Mouse (Mus musculus) kidney, postnatal 25 days (tissue): ENCODE measurements at regions not wholly inside any gene's neighbourhood (a gene's known extent, or its start where the extent isn't known, plus 50 kb on each side); places are given as distances from the start of the nearest gene placed in this dataset.

ENCODE experiments used
- DNase-seq, 2 experiments: peaks; one replicate each; pipeline ENCODE4 v3.0.0; 2021; ENCODE audit warnings: mixed read lengths in 2 of 2

DNA sequence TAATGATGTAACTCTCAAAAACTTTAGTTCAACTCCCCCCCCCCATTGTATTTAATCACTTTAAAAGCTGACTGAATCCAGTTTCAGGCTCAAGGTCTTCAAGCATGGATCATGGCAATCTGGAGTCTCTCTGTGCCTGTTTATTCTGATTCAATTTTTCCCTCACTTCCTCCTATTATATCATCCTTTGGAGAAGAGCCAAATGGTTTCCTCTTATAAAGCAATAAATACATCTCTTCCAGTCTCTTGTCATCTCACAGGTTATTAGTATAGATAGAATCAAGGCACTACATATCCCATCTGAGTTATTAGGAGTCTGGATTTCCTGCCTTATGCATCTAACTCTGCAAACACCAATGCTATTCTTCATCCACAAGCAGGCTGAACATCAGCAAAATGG, 530.2 kb upstream of the Pdcd1 start:
- no peak for DNase-seq

DNA sequence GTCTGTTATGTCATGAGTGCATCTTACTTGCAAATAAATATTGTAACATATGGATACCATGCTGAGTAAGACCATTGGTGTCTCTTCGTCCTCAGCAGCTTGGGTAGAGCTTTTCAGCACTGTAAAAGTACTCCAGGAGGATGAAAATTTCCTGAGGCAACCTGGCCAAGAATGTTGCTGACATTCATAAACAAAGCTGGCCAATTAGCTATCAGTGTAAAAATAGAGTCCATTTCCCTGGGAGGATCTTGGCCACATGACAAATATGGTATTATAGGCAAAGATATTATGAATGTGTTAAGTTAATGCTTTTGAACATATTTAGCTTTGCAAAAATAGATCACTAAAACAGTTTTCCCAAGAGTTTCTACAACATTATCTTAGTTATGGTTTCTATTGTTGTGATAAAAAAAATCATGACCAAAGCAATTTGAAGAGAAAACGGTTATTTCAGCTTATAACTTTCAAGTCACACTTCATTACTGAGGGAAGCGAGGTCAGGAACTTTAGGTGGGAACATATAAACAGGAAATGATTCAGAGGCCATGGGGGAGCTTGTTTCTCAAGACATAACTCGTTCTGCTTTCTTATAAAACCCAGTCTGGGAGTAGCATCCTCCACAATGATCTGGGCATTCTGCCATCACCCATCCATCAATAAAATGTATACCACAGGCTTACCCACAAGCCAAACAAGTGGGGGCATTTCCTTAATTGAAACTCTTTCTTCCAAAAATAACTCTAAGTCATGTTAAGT, 529.5 kb upstream of the Pdcd1 start:
- no peak for DNase-seq

DNA sequence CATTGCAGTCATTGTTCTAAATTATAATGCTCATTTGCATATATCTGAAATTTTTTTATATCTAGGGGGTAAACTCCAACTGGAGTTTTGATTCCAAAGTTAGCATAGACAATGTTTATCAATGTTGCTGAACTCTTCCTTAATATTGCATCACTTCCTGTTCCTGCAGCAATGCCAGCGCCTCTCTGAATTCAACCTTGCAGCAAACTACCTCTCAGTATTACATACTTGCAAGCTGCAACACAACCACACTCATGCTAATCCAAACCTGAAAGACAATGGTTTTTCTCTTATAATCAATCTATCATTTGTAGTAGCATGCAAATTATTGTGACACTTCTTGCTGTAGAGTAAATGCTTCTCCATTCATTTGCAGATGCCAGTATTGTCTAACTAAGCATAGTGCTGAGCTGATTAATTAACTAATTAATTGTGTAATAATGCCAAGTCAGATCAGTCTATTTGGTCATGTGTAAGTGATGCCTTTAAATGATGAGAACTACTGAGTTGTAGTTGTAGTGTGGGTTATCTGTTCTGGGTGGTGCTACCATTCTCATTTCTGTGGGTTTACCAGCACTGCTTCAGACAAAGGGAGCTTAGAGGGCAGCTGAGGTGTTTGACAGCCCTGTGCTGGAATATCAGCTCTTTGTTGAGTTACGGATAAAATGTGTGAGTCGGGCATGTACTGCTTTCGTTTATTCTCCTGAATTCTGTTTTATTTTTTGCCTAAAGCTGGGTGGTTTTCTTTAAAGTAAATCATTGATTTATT, 480.6 kb upstream of the Pdcd1 start:
- no peak for DNase-seq

DNA sequence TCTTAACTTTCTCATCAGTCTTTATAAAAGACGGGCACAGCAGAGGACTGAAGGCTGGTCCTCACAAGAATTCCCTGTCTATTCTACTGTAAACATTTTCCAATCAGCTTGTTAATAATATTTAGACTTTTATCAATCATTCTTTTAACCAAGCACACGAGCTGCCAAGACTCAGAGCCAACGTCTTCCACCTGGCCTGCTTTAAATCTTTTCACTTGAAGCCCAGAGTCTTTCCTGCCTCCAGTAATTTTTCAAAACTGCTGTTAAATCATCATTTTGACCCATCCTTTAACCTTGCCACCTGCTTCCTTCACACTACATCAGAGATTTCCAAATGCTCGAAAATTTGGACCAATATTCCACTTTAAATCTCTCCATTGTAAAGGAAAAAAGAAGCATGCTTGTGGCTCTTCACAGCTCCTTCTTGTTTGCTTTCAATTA, 451.7 kb upstream of the Pdcd1 start:
- no peak for DNase-seq

DNA sequence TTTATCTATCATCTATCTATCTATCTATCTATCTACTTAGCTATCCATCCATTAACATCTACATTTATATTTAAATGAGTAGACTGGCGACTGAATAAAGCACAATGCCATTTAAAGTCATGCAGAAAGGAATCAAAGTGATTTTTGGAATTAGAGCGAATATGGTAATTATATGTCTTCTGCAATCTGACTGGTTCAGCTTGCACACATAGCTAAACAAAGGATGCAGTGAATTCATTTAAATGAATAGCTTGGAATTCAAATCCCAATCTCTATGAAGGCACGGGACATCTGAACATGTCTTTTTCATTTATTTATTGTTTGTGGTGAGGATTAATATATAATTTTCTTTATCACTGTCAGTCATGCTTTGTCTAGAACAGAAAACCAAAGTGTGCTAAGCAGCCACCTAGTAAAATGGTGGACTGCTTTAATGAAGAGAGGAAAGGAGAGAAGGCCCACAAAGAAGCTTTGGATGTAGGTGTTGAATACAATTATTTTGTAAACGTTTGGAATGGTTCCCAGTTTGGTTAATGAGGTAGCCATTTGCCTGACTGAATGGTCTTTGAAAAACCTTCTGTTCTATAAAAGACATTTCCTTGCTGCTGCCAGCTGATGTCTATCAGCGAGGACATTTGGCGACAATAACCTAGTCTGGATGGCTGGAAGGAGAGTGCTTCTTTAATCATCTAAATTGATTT, 451.2 kb upstream of the Pdcd1 start:
- DNase-seq: no peak

DNA sequence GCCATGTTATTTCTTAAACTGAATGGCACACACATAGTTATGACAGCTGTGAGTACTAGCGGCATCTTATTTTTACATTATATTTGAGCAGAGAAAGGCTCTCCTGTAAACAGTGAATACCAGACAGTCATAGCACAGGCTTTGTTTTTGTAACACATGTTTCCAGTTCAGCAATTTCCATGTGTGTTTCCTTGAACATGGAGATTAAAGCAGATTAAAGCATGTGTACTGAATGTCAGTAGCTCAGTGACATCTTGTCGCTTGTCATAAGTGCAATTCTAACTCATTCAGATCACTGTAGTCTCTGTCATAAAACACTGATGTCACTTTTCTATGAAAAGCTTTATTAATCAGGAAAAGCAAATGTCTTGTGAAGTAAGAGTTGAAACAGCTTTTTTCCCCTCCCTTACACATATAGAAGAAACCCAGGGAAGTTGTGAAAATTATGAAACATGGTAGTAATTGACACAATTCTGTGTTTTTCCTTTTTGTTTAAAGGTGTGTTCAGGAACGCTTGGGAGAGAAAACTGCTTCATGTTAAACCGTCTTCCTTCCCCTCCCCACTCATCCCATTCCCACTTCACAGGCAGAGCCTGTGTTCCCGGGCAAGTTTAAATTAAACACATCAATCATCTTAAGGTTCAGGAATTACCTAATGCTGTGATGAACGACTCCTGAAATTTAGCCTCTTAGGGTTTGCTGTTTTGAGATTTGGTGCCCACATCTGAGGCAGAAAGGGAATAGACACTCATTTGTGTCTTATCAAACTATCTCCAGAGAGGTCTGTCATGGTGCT, 449.9 kb upstream of the Pdcd1 start:
- no peak for DNase-seq

DNA sequence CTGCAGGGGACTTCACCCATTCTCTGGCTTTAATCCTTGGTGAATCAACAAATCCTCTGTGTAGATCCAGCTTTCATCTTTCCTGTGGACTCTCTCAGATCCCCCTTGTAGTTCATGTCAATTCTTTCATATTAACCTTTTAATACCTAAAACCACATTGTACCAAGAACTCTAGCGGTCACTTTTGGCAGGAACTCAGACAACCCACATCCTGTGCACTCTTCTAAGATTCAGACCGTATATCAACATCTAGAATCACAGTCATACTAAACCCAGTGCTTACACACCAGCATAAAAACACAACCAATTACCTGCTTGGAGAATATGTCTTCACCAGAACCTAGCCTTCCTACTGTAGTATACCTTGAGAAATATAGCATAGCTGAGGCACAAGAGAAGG, 444.6 kb upstream of the Pdcd1 start:
- DNase-seq: no peak

DNA sequence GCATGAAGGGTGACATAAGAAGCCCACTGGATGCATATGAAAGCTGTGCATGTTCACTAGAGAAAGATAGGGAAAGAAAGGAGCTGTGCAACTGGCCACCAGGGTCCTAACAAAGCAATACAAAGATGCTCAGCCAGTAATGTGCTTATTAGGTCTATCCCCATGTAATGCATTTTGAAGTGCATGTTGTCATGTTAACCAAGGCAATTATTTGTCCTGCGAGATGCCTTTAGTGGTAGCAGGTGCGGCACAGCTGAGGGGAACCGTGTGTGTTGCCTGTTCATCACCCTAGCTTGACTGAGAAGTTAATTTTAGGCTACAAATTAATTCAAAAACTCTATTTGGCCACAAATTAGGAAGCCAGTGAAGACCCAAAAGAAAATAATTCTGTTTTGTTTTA, 444.0 kb upstream of the Pdcd1 start:
- no peak for DNase-seq

DNA sequence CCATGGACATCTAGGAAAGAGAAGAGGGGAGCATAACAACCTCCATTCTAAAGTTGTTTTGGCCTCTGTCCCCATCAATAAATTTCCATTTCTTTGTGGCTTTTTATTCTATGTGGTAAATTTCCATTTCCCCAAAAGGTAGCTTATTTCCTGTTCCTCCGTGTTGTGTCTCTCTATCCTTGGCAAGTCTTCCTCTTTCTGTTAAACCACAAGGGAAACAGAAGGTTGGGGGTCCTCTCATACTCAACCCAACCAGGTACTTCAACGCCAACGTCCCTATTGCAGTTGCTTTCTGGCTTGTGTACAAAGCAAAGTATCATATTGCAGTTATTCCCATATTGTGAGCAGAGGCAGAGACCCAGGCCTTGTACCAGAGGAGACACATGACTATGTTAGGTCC, 434.7 kb upstream of the Pdcd1 start:
- no peak for DNase-seq

DNA sequence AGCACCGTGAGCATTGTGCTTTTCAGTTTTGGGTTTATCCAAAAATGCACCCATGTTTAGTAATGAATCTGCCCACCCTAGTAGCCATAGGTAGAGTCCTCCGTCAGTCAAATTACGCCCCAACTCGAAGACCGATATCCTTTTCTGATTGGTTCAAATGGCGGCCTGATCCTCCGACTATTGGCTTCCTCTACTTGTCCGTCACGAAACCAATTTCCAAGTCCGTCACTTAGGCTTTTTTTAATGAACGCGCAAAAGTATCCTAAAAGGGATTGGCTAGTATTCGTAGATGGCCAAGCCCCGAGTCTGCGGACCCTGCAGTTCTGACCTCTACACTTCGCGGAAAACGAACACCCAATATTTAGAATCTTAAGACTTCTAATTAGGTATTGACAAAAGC, 417.5 kb upstream of the Pdcd1 start:
- DNase-seq: peak; percentile 47 to 76

DNA sequence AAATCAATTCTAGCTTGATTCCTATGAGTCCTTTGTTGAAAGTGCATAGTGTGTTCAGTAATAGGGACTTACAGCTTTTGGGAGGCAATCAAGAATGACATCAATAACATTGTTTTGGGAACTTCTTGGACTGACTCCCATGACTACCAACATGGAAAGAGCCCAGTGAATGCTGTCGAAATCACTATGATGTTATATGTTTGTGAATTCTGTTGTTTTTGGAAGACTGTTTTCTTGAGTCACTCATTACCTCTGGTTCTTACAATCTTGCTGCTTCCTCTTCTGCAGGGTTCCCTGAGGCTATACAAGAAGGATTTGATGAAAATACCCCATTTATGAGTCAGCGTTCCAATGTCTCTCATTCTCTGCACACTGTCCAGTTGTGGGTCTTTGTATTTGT, 371.4 kb upstream of the Pdcd1 start:
- DNase-seq: no peak

DNA sequence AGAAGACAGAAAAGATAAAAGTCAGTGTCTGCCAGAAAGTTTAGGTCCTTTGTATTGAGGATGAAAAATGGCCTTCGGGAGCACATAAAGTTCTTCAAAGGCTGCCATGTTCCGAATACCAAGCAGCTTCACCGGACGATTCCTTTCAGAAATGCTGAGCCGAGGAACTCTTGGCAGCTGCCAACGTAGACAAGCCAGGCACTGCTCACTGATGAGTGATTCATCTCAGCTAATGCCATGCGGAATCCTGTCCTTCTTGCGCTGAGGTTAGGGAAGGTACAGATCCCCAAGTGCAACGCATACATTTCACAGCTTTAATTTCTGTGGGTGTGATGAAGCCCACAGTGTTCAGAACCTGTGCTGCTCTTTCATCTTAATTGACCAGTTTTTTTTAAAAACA, 360.7 kb upstream of the Pdcd1 start:
- no peak for DNase-seq

DNA sequence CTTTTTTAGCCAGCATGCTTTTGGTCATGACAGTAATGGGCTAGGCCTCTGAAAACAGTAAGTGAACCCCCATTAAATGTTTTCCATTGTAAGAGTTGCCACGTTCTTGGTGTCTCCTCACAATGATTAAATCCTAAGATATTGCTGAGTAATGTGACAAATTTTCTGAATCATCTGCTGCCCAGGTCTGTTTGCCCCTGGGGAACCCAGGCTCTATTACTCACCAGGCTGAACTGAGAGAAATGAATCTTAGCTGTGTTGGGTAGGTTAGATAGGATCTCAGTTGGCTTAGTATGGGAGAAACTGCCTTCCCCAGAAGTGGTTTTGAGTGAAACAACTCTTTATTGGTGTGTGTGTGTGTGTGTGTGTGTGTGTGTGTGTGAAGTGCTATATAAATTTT, 314.3 kb upstream of the Pdcd1 start:
- DNase-seq: no peak

DNA sequence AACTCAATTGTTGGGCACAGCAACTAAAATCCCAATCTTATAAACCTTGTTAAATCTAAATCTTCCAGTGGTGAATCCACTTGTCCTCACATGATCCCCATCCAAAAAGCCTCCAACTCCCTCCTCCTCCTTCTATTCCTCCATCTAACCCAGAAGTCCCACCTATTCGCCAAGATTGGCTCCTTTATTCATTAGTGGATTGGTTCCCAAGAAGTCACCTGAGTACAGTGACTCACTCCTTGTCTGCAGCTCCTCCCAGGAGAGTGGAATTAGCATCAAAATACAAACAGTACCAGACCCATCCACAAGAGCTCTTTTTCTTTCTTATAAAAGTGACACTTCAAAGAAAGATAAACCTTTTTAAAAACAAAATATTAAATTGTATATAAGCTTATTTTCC, 304.6 kb upstream of the Pdcd1 start:
- DNase-seq: no peak

DNA sequence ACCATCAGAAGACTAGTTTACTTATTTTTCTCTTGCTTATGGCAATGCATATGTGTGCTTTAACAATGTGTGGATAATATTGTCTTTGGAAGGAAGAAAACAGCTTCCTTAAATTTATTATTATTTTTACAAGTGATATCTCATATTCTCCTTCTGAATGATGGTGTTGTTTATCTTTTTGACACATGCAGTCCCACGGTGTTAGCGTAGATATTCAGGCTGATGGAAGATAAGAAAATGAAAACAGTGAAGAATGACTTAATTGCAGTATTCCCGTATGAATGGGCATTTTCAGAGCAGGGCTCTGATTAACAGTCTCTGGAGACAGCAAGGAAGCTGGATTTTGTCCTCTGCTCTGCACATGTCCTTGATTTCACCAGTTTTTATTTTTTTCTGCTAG, 303.5 kb upstream of the Pdcd1 start:
- DNase-seq: no peak

DNA sequence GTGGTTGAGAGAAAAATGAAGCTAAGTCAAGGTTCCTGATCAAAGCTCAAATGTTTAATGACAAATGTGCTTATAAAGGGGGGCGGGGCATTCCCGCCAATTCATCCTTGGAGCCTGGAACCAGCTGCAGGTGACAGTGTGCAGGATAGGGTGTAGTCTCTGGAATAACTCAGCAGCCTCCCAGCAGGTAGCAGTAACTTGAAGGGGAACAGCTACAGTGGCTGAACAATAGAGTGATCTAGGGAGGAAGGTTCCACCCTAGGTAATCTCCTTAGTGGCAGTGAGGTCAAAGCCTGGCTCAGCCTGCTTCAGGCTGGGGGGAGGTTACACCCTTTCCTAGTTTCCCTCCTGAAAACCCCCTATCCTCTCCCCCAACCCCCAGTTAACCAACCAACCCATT, 290.2 kb upstream of the Pdcd1 start:
- DNase-seq: no peak

DNA sequence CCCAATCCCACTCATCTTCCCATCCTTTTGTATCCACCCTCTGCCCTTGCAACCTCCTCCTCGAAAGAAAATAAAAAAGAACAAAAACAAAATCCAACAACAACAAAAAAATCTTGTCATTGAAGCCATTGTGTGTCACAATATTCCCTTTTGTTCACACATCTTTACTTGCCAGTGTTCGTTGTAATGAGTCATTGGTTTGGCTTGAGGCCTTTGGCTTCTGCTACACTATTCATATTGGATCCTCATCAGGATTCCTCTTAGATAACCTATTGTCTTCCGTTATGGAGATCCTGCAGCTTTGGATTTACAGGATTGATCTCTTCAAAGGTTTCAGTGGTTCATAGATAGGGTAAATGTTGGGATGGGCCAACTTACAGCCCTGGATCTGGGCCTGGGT, 288.9 kb upstream of the Pdcd1 start:
- no peak for DNase-seq

DNA sequence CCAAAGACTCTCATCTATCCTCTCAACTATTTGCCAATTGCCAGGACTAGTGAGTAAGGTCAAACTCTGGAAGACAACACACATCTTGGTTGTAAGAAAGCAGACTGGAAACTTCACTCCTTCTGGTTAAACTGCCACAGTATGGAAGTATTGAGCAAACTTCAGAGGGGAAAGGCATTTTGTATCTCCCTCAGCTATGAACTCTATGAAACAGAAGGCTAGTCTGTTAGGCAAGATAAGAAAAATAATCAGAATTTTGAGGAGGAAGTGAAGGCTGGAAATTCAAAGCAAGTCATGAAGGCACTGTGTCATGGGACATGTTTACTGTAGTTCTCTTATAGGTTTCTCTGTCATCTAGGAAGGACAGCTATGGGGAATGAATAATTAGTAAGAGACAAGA, 265.7 kb upstream of the Pdcd1 start:
- no peak for DNase-seq

DNA sequence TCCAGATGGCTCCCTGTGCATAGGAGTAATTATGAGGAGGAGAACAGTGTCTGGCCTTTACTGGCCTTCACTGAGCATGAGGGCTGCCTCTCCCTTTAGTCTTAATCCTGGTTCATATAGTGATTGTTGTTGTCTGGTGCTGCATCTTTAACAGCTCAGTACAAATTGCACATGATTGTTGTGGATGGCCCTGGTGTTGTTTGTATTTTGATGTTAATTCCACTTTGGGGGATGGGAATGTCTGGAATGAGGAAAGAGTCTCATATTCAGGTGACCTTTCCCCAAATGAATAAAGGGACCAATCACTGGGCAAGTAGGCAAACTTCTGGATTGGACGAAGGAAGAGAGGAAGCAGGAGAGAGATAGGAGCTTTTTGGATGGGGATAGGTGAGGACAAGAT, 246.0 kb upstream of the Pdcd1 start:
- DNase-seq: no peak

DNA sequence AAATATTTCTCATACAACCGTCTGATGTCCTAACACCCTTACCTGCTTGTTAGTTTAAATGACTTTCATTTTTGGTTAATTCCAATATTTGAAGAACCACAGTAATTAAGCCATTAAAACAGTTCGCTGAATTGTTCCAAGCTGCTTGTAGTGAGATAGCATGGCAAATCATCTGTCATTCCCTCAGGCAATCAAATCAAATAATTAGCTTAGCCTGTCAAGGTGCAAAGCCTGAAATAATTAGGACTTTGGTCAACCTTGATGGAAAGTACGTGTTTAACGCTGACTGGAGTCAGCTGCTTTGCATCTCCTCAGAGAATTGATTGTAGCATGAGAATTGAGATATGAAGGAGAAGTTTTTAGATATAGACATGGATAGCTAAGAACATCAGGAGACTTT, 220.2 kb upstream of the Pdcd1 start:
- DNase-seq: no peak

DNA sequence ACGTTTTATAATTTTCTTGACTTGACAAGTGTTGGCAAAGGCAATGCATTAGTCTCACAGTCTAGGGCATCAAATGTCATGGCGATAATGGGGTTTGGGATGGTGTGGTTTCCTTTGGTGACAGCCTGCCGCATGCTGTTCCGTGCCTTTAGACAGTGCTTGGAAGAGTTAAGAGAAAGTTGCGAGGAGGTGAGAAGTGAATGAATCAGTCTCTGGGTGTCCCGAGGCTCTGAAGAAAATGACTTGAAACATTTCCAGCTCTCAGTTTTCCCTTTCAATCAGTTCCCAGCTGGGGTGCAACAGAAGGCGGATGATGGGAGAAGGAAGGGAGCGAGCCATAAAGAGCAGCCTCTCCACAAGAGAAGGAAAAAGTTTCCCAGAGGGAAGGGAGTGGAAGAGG, 211.0 kb upstream of the Pdcd1 start:
- no peak for DNase-seq

DNA sequence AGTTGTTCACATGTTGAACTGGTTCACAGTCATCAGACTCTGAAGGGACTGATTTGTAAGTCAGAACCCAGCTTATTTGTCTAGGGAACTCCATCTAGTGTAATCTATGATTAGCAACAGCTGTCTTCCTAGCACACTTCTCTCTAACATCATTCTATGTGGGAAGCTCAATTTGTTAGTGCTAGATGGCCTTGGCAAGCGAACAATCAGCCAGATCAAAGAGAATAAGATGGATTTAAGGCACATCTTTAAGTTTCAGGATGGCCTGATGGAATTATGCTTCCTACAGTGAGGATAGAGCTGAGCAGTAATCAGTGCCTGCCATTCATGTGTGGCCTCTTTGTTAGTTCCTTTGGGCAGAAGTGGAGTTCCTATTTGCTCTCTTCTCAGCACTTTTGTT, 183.1 kb upstream of the Pdcd1 start:
- DNase-seq: no peak

DNA sequence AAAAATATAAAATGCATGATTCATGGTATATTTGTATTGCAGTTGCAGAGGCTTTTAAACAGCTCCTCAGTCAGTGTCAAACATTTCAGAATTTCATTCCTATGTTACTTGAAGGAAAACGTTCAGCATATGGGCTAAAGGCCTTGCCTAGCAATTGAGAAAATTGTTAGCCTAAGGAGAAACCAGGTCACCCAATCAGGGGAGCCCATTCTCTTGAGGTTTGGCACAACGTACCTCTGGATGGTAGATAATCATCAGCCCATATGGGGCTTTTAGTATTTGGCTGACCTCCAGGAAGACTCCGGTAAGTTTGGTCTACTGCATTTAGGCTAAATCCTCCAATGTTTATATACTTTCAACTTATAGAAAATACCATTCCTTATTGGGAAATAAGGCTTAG, 168.7 kb upstream of the Pdcd1 start:
- no peak for DNase-seq
